Mouse (Mus musculus) stomach, postnatal 0 days (tissue): ENCODE results near the gene Cryge.

Source experiments
- CTCF ChIP-seq: IDR thresholded peaks from 2 replicates; pipeline ENCODE4 v1.5.1; 2016; ENCODE audit warnings: antibody characterized with exemption, low read depth, mild to moderate bottlenecking, moderate library complexity
- EP300 ChIP-seq: optimal IDR thresholded peaks from 2 replicates; pipeline ENCODE3; 2016; ENCODE audit warnings: antibody characterized with exemption

DNA sequence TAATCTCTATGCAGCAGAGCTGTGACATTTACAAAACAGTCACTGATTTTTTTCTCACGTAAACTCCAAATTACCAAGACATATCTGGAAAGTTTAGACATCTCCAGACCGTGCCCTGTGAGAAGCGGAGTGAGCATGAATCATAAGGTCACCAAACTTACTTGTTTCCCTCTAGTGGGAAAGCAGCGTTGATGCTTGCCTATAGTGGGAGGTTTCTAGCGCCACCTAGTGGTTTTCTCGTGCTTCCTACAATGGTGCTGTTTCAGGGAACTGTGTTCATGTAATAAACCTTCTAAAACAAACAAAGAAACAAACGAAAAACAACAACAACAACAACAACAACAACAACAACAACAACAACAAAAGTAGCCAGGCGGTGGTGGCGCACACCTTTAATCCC is 40.8 kb downstream of the Cryge start:
- TF ChIP-seq CTCF = peak; percentile 99
- no peak for TF ChIP-seq EP300
